ENCODE assay signal across 24 mouse cellular contexts in the genomic region with DNA sequence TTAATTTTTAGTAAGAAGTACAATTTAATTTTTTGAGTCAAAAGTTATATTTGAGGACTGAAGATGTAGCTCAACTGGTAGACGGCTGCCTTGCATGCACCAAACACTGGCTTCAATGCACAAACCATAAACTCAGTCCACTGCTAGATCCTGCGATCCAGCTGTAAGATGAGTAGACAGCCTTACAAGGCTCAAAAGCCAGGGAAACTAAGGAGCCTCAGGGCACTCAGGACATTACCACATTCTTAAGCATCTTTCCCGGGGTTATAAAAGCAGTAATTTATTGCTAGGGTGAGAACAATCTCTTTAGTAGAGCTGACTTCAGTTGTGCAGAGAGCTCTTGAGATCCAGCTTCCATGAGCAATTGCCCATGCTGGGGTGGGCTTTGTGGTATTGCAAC. TPM values are rescaled to one million over a fixed set of nuclear protein-coding genes. Genes with fewer than 3 reads are reported as not detected.
"Had no signal": no experiment of that assay in that cellular context is flagged by ENCODE, and none has a peak within 500 bp of the region (broad histone marks: within the 10 kb centered on the region; RNA-seq: fewer than 3 reads in every experiment).

No protein-coding gene starts in this region.

- DNase-seq: gastrocnemius, postnatal 14 days; gastrocnemius, postnatal 36 days; heart, adult 11 months; heart, adult 2 months; heart, postnatal 14 days; heart, postnatal 36 days; kidney, adult 11 months; kidney, adult 9 months; kidney, postnatal 25 days; layer of hippocampus, adult 9-11 months; layer of hippocampus, postnatal 36 days; left cerebral cortex, postnatal 4 days had no signal

- H3K9me3 ChIP-seq: heart, embryonic 13.5 days; heart, embryonic 15.5 days; hindbrain, embryonic 13.5 days; hindbrain, embryonic 15.5 days; limb, embryonic 13.5 days; limb, embryonic 15.5 days; liver, embryonic 12.5 days had no signal

- H3K36me3 ChIP-seq: heart, embryonic 13.5 days; heart, embryonic 15.5 days; hindbrain, embryonic 13.5 days; hindbrain, embryonic 15.5 days; limb, embryonic 13.5 days; limb, embryonic 15.5 days; liver, embryonic 12.5 days had no signal

- H3K27me3 ChIP-seq: heart, embryonic 13.5 days; heart, embryonic 15.5 days; hindbrain, embryonic 13.5 days; hindbrain, embryonic 15.5 days; limb, embryonic 13.5 days; limb, embryonic 15.5 days; liver, embryonic 12.5 days had no signal

- H3K4me2 ChIP-seq: heart, embryonic 11.5 days; heart, embryonic 13.5 days; heart, embryonic 15.5 days; hindbrain, embryonic 13.5 days; hindbrain, embryonic 15.5 days; limb, embryonic 13.5 days; limb, embryonic 15.5 days; liver, embryonic 12.5 days had no signal

- ATAC-seq: hindbrain, postnatal 0 days; intestine, embryonic 16.5 days; liver, embryonic 12.5 days had no signal

- H3K4me1 ChIP-seq: heart, embryonic 13.5 days; heart, embryonic 15.5 days; hindbrain, embryonic 13.5 days; hindbrain, embryonic 15.5 days; limb, embryonic 13.5 days; limb, embryonic 15.5 days; liver, embryonic 12.5 days had no signal

- H3K4me3 ChIP-seq: heart, adult 2 months; heart, embryonic 13.5 days; heart, embryonic 15.5 days; hindbrain, embryonic 13.5 days; hindbrain, embryonic 15.5 days; limb, embryonic 13.5 days; limb, embryonic 15.5 days; liver, embryonic 12.5 days had no signal

- H3K9ac ChIP-seq: heart, embryonic 13.5 days; heart, embryonic 15.5 days; hindbrain, embryonic 13.5 days; hindbrain, embryonic 15.5 days; limb, embryonic 13.5 days; limb, embryonic 15.5 days; liver, embryonic 12.5 days; liver, embryonic 14.5 days had no signal

- H3K27ac ChIP-seq: heart, adult 2 months; heart, embryonic 13.5 days; heart, embryonic 15.5 days; hindbrain, embryonic 13.5 days; hindbrain, embryonic 15.5 days; hindbrain, postnatal 0 days; limb, embryonic 13.5 days; limb, embryonic 15.5 days; liver, embryonic 12.5 days; liver, embryonic 14.5 days had no signal

RNA-seq across cellular contexts. Expression of gene Pld5, which starts 35.1 kb away (rescaled TPM):
- polyA plus RNA-seq: liver, adult 2 months; liver, embryonic 12.5 days had no signal
